Mouse (Mus musculus) forebrain, embryonic 11.5 days (tissue): ENCODE measurements around the gene Tdpoz4. TPM values are rescaled to one million over a fixed set of nuclear protein-coding genes. Genes with fewer than 3 reads are reported as not detected.
"Not testable (repeated sequence)": the region's sequence is repeated elsewhere in the genome, so short reads cannot be mapped to it uniquely, and the experiment has no call there.

Experiments used
- ATAC-seq: fragments of 200-750 bp; cut with Nextera tagmentation; replicated peaks from 2 replicates; pipeline ENCODE4 v1.8.0; 2017; ENCODE audit warnings: moderate TSS enrichment; ENCODE audit not compliant: low FRiP score
- DNase-seq: peaks from one replicate; pipeline ENCODE4 v3.0.0-alpha.2; 2017; ENCODE audit warnings: low spot score
- H3K27ac ChIP-seq: fragments of 300-500 bp; sonication (generic); 2 replicates; pipeline ENCODE4 v1.5.1; 2014; ENCODE audit warnings: low read depth, low read length
- H3K27me3 ChIP-seq: fragments of 300-500 bp; sonication (generic); 2 replicates; pipeline ENCODE4 v1.6.1; 2014; ENCODE audit warnings: mild to moderate bottlenecking, low read length, mixed read lengths; ENCODE audit not compliant: control insufficient read depth, insufficient read depth
- H3K36me3 ChIP-seq: fragments of 300-500 bp; sonication (generic); 2 replicates; pipeline ENCODE4 v1.6.1; 2014; ENCODE audit warnings: mild to moderate bottlenecking, low read length, moderate library complexity, mixed read lengths; ENCODE audit not compliant: control insufficient read depth, insufficient read depth
- H3K4me1 ChIP-seq: fragments of 300-500 bp; sonication (generic); replicated peaks from 2 replicates; pipeline ENCODE4 v1.6.1; 2014; ENCODE audit warnings: low read length, mixed read lengths; ENCODE audit not compliant: control insufficient read depth, insufficient read depth
- H3K4me2 ChIP-seq: fragments of 300-500 bp; sonication (generic); 2 replicates; pipeline ENCODE4 v1.6.1; 2014; ENCODE audit warnings: low read depth, mild to moderate bottlenecking, low read length, moderate library complexity, mixed read lengths; ENCODE audit not compliant: severe bottlenecking
- H3K4me3 ChIP-seq: fragments of 300-500 bp; sonication (generic); 2 replicates; pipeline ENCODE4 v1.5.1; 2014; ENCODE audit warnings: low read depth, low read length
- H3K9ac ChIP-seq: fragments of 300-500 bp; sonication (generic); 2 replicates; pipeline ENCODE4 v1.6.1; 2014; ENCODE audit warnings: low read length
- H3K9me3 ChIP-seq: fragments of 300-500 bp; sonication (generic); 2 replicates; pipeline ENCODE4 v1.6.1; 2016; ENCODE audit warnings: low read length, mixed read lengths; ENCODE audit not compliant: control insufficient read depth
- WGBS: fragments of 180-500 bp; shearing (Covaris S2); extraction: QIAGEN DNeasy Blood & Tissue Kit; methylation state at CpG from one replicate; pipeline ENCODE4 v1.1.7; 2014; 5-methylcytosine and 5-hydroxymethylcytosine counted together
- polyA plus RNA-seq: library from polyadenylated mRNA; unstranded; fragments of >200 nt; fragmentation: Nextera tagmentation; extraction: Ambion mirVana; gene quantifications from 2 replicates; pipeline ENCODE4 v1.2.1, GENCODE M21; 2014

The Tdpoz4 gene
- polyA plus RNA-seq, result not detected in 2 replicates

GRCm38 (mm10) chr3:93796098-93796497, at the start of gene Tdpoz4:
Gene Tdpoz4 (plus strand): TSS chr3:93796398.
- not testable (repeated sequence) for H3K4me3 ChIP-seq, H3K27me3 ChIP-seq, ATAC-seq, H3K9ac ChIP-seq, DNase-seq, H3K4me1 ChIP-seq, H3K4me2 ChIP-seq, H3K27ac ChIP-seq, H3K9me3 ChIP-seq, H3K36me3 ChIP-seq

- not testable (repeated sequence) for H3K27me3 ChIP-seq, H3K4me3 ChIP-seq
These were observed 42.2 kb upstream of the Tdpoz4 start for GRCm38 (mm10) chr3:93754022-93754421.

GRCm38 (mm10) chr3:93772700-93773099, 23.5 kb upstream of the Tdpoz4 start, which contains the start of gene Gm5773:
Gene Gm5773 (plus strand): TSS chr3:93773000.
- H3K9me3 ChIP-seq, H3K4me2 ChIP-seq, H3K27me3 ChIP-seq, H3K4me3 ChIP-seq, H3K4me1 ChIP-seq, H3K9ac ChIP-seq, H3K27ac ChIP-seq, ATAC-seq, DNase-seq, H3K36me3 ChIP-seq: not testable (repeated sequence)
- 82% methylated on average over 1 of the region's 1 CpGs for WGBS

More at GRCm38 (mm10) chr3:93754022-93754421, 42.2 kb upstream of the Tdpoz4 start:
- not testable (repeated sequence) for ATAC-seq, H3K27ac ChIP-seq, H3K4me2 ChIP-seq, H3K9me3 ChIP-seq, H3K36me3 ChIP-seq, DNase-seq, H3K4me1 ChIP-seq, H3K9ac ChIP-seq
- WGBS, result 91% methylated on average over 17 of the region's 18 CpGs

- H3K4me2 ChIP-seq, H3K27ac ChIP-seq, H3K9me3 ChIP-seq, H3K27me3 ChIP-seq, H3K9ac ChIP-seq, H3K4me3 ChIP-seq, ATAC-seq, H3K4me1 ChIP-seq, H3K36me3 ChIP-seq, DNase-seq: not testable (repeated sequence)
These were observed 17.1 kb downstream of the Tdpoz4 start for GRCm38 (mm10) chr3:93813341-93813740.

- 89% methylated on average over 1 of the region's 1 CpGs for WGBS
These were observed 29.5 kb downstream of the Tdpoz4 start, which contains the start of gene Tdpoz3 for GRCm38 (mm10) chr3:93825720-93826119. Gene Tdpoz3 (plus strand): TSS chr3:93826020.

More at GRCm38 (mm10) chr3:93825720-93826119, 29.5 kb downstream of the Tdpoz4 start, which contains the start of gene Tdpoz3:
- ATAC-seq, H3K9ac ChIP-seq, H3K4me3 ChIP-seq, H3K9me3 ChIP-seq, H3K27me3 ChIP-seq, H3K4me2 ChIP-seq, DNase-seq, H3K36me3 ChIP-seq, H3K27ac ChIP-seq, H3K4me1 ChIP-seq: not testable (repeated sequence)

Other genes starting within 250 kb of the Tdpoz4 start
- gene S100a10, start 241.3 kb upstream of the Tdpoz4 start, polyA plus RNA-seq, result 128 and 139 TPM in 2 replicates
- not detected in 2 replicates for gene Tdpoz2, start 143.7 kb upstream of the Tdpoz4 start, polyA plus RNA-seq
- gene Tdpoz1, start 120.1 kb upstream of the Tdpoz4 start, polyA plus RNA-seq, result not detected in 2 replicates
- not detected in 2 replicates for gene Gm37596, start 103.3 kb upstream of the Tdpoz4 start, polyA plus RNA-seq
- gene Gm5773, start 23.4 kb upstream of the Tdpoz4 start, polyA plus RNA-seq, result not detected in 2 replicates
- not detected in 2 replicates for gene Tdpoz3, start 29.6 kb downstream of the Tdpoz4 start, polyA plus RNA-seq
- not detected in 2 replicates for gene Gm9117, start 147.1 kb downstream of the Tdpoz4 start, polyA plus RNA-seq
- not detected in 2 replicates for gene Tdpoz5, start 164.9 kb downstream of the Tdpoz4 start, polyA plus RNA-seq